Mouse (Mus musculus): ENCODE measurements around the gene Crebbp.
"Not testable (repeated sequence)": the region's sequence is repeated elsewhere in the genome, so short reads cannot be mapped to it uniquely, and the experiment has no call there.

The Crebbp gene

DNA sequence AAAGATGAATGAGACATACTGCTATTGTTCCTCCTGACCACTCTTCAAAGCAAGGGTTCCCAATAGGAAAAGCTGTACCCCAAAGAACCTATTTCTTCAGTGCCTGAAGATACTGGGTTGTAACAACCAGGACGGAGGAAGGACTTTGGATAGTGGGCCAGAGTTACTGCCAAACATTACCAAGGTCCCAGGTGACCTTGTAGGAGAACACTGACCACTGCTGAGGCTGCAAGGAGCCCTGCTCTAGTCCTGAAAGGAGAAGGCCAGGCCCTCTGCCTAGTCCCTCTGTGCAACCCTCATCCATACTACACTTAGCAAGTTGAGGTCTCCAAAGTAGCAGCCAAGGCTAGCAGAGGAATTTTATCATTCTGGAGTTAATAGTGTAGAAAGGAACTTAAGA lies 60.7 kb downstream of the Crebbp start:
- DNase-seq (ENCODE audit: low read depth) = no peak

DNA sequence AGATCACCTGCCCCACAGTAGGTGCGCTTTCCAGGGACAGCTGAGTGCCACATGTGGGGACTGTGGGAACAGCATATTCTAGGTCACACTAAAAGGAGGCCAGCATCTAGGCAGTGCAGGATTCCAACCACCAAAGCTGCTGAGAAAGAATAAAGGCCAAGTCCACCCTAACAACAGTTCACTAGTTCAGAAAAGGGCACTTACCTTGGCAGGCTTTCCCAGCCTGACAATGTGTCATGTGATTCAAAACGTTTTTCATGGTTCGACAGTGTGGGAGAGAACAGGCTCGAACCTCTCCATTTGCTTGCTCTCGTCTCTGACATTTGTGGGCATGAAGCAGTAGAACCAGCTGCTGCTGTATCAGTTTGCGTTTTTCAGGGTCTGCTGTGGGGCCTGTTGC lies 75.3 kb downstream of the Crebbp start:
- no peak for DNase-seq (ENCODE audit: low read depth)

DNA sequence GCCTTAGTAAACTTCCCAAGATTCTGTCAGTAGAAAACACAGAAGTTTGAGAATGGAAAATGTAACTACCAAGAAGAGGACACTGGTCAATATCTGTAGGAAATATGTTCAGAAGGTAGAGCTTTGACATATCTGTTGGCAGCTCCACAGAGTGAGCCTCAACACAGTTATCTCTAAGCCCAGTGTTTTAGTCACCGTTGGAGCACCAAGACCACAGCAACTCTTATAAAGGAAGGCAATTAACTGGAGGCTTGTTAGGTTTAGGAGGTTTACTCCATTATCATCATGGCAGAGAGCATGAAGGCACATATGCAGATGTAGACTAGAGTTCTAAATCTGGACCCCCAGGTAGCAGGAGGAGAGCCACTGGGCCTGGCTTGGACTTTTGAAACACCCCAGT lies 80.0 kb downstream of the Crebbp start:
- no peak for DNase-seq (ENCODE audit: low read depth)

DNA sequence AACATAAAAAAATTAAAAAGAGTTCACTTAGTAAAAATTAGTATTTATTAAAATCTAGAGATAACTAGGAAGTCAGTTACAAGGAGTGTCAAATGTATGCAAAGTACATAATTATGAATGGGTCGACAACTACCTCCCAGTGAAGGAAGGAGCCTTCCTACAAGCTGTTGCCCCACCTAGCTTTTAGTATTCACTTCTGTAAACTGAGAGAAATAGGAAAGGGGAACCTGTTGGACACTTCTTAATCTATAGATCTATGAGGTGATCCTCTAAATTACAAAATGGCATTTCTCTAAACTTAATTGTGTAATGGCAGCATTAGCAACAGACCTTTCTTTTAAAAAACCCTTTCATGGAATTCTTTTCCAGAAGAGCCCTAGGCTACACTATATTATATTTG lies 84.9 kb downstream of the Crebbp start:
- DNase-seq (ENCODE audit: low read depth) = no peak

DNA sequence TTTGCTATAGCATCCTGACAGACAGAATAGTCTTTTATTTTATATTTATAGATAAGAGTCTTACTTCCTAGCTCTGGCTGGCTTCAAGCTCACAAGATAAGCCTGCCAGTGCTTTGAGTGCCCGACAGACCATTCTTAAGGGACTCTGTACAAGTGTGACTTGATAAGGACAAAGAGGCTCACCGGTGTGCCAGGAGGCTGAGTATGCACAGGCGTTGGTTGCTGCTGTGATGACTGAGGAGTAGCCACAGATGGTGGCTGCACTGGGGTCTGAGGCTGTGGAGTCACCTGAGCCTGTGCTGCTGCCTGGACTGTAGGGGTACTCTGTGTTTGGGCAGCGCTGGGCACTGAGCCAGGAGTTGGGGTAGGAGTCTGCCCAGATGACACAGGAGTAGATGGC lies 96.7 kb downstream of the Crebbp start:
- no peak for DNase-seq (ENCODE audit: low read depth)

DNA sequence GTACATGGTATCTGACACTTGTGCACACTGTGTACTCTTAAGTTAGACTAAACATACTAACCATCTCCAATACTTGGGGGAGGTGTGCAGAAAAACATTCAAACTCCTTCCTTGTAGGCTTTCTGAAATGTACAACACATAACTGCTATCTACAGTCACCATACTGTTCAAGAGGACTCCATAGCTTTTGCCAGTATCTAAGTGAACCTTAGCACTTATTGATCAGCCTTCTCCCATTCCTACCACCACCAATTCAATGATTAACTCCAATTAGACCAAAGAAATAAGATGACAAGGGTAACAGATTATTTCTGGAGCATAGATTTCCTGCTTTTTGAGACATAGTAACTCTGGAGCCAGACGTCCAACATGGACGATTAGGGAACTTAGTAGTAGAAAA lies 113.4 kb downstream of the Crebbp start:
- DNase-seq (ENCODE audit: low read depth) = no peak

DNA sequence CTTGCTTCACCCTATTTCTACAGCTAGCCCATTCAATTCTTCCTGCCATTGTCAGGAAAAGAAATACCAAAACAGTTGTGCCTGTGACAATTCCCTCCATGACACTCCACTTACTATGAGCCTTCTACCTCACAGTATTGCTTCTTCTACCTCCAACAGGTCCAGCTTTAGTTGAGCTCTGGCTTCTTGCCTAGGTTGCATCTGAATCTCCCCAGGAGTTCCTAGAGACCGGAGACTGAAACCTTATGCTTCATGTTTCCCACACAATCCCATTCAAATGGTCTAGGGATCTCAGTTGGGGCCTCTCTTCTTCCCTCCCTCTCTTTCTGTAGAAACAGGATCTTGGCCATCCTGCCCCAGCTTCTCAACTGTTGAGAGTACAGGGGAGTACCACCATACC lies 116.3 kb downstream of the Crebbp start:
- no peak for DNase-seq (ENCODE audit: low read depth)

DNA sequence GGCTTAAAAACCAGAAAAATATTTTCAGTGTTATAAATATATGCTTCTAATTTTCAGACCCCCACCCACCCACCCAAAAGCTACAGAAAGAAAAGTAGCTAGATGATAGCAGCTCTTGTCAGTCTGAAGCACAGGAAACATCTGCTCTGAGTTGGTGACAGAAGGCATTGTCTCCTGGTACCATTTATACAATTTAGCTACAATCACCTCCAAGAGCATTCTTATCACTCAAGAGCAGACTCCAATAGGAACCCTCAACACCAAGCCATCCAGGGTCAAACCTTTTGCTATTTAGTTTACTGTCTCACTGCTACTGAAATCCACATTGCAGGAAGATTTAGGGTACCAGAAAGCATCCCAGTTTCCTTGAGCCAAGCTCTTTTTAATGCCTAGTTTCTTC lies 116.9 kb downstream of the Crebbp start:
- DNase-seq (ENCODE audit: low read depth) = no peak

DNA sequence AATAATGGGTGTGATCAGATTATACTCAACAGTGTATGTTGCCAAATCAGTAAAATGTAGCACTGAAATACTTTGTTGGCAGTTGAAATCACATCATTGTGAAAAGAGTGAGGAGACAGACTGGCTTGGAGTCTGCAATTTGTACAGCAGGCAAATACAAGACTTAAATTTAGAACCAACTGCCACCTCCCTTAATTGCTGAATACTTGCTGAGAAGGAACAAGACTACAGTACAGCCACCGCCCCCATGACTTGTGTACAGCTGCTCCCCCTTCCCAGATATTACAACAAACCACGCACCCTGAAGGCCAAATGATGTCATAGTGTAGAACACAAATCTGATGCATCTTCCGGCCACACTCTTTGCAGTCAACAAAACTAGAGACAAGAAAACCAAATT lies 117.7 kb downstream of the Crebbp start:
- DNase-seq (ENCODE audit: low read depth) = no peak

DNA sequence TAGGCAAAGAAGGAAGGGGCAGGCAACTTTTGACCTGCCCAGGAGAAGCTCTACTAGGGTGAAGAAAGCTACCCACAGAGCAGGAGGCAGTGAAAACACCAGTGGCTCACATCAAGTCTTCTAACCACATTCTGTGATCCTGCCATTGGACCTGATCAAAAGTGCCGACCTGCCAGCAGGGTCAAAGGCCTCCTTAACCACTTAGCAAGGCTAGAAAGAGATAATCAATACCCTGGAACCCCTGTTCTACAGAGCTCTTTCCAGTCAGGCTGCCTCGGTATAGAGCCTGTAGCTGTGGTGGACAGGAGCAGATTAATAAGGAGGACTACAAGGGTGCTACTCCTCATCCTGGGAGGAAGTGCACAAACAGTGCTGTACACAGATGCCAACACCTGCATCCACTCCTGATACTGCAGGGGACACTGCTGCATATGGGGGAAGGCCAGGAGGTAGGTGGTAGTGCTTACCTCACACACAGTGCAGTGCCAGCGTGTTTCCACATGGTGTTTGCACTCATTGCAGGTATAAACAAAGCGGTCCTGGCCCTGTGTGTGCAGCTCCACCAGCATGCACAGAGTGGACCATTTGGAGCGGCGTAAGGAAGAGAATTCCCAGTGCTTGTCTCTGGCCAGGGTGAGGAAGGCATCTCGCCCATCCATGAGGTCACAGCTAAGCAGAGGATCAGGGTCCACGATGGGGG lies 126.4 kb downstream of the Crebbp start:
- no peak for DNase-seq (ENCODE audit: low read depth)

DNA sequence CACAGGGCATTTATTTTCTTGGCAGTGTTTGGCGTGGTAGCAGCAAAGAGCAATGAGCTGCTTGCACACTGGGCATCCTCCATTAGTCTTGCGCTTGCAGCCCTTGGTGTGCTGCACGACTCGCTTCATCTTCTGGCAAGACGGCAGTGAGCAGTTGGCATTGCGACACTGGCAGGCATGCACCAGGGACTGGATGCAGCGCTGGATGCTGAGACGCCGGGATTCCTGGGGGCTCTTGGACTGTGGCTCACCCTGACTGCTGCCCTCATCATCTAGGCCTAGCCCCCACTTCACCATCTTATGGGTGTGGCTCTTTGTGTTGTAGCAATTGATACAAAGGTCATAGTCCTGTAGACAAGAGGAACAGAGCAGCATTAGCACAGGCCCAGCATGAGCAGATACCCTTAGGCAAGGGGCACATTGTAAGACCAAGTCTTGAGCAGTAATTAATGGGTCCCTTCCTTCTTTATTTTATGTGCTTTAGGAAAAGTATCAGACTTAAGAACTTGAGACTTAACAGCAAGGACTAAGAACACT lies 127.9 kb downstream of the Crebbp start:
- DNase-seq (ENCODE audit: low read depth) = no peak

DNA sequence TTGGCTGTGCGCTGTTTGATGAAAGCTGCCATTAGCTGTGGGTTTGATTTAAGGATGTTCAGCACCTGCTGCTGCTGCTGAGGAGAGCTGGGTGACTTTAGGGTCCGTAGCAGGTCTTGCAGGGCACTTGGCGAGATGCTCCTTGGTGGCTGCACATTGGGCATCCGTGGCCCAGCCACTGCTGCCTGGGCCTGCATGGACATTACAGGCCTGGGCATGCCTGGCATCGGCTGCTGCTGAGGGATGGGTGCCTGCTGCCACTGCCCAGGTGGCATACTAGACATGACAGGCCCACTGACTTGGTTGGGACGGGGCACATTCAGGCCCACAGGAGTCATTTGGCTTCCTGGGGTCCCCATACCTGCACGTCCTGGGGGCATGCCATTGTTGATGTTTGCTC lies 128.7 kb downstream of the Crebbp start:
- no peak for DNase-seq (ENCODE audit: low read depth)

DNA sequence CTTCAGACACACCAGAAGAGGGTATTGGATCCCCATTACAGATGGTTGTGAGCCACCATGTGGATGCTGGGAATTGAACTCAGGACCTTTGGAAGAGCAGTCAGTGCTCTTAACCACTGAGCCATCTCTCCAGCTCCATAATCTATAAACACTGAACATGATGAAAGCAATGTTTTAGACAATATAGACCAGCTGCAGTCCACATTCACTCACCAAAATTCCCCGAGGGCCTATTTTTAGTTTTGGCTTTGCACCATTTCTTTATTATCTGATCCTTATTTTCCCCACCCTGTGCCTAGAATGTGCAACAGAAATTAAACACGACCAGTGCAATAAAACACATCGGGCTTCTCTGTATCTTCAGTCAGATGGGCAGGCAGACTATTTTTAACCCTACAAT lies 133.4 kb downstream of the Crebbp start:
- DNase-seq (ENCODE audit: low read depth) = not testable (repeated sequence)

DNA sequence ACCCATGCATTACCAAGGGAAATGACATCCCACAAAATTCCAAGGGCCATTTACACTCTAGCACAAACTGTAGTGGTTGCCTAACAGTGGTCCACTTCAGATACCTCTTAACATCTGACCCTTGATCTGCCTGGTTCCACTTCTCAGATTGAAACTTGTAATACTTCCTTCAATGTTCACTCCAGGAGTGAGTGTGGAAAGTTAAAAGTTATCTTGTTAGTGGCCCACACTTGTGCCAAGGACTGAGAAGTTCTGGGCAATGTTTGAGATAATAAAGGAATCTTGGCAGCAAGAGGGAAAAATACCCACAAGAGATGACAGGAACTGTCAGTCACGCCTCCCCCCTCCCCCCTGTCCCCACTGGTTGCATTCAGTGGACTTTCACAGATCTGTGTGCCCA lies 134.1 kb downstream of the Crebbp start:
- no peak for DNase-seq (ENCODE audit: low read depth)

DNA sequence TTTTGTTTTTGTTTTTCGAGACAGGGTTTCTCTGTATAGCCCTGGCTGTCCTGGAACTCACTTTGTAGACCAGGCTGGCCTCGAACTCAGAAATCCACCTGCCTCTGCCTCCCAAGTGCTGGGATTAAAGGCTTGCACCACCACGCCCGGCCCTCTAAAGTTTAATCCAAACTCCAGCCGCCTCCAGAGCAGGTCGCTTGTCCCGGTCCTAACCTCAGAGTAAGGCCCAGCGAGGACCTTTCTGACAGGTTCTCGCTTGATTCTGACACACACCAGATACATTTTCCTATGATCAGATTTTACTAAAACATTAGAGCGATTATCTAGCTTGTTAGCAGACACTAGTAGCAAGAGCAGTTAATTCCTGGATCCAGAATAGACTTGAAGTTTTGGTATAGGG lies 135.5 kb downstream of the Crebbp start:
- DNase-seq (ENCODE audit: low read depth) = not testable (repeated sequence)

DNA sequence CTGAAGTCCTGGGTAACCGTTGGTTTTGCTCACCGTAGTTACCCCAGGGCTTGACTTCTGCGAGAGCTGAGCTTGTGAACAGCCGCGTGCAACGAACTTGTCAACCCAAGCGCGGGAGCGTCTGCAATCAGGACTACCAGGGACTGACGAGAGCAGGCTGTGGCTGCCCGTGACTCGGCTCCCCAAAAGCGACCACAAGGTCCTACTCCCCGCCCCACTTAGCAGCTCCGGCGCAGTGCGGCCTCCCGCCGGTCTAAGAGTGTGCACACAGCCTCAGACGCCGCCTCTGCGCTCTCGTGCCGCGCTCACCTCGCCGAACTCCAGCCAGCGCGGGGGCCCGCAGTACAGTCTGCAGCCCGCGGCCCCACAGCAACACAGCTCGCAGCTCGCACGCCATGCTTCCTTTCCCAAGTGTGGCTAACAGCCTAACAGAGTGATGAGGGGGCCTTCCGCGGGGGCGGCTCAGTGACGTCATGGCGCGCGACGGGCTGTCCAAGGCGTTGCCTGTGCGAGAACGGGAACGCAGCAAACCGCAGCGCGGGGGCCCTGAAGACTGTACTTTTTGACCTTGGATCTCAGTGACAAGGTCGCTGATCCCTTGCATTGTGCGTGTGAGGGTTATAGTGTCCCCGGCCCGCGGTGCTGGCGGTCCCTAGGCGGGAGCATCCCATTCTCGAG lies 136.3 kb downstream of the Crebbp start, which contains the start of gene Trap1:
Trap1 (minus strand) TSS at position 444 of the 678 bp plus-strand sequence.
- peak; percentile 53 for DNase-seq (ENCODE audit: low read depth)

DNA sequence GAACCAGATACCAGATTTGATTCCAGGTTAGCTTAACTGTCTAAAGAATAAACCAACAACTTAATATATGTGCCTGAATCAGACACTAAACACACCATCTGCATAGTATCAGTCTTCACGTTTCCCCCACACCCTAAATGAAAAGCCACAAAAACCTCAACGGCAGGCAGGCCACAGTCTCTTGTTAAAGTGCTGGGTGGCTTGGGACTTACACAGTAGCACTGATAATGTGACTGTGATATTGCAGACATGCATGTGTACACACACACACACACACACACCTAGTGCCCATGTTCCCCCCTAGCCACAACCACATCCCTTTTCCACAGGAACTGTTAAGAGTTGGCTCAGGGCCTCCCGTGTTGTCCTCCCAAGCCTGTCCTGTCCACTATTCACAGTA lies 139.0 kb downstream of the Crebbp start:
- DNase-seq (ENCODE audit: low read depth) = no peak

DNA sequence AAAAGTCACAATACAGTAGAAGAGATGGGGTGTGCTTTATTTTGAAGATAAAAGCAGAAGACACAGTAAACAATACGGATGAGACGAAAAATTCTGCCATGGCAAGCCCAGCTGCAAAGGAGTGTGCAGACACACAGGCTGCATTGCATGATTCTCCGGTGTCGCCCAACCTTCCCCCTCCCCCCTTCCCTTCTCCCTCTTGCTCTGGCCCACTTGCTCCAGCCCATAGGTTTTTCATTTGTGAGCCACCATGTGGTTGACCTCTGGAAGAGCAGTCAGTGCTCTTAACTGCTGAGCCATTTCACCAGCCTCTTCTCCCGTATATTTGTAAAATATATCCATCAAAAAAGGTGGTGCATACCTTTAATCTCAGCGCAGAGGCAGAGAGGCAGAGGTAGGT lies 139.5 kb downstream of the Crebbp start:
- no peak for DNase-seq (ENCODE audit: low read depth)

DNA sequence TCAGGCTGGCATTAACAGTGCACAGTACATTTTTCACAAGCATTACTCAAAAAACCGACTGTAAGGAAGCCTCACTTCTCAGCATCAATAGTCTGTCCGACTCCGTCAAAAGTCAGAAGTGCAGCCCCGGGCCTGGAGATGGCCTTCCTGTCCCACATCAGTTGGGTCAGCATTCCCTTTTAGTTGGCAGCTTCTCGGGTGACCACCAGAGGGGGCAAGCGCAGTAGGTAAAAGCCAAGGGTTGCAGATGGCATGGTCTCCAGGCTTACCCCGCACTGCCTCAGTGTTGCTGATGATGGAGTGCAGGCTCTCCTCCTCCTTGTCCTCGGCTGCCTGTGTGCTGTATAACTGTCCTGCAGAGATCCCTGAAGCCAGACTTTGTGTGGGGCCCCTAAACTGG lies 145.2 kb downstream of the Crebbp start:
- peak; percentile 7 for DNase-seq (ENCODE audit: low read depth)

DNA sequence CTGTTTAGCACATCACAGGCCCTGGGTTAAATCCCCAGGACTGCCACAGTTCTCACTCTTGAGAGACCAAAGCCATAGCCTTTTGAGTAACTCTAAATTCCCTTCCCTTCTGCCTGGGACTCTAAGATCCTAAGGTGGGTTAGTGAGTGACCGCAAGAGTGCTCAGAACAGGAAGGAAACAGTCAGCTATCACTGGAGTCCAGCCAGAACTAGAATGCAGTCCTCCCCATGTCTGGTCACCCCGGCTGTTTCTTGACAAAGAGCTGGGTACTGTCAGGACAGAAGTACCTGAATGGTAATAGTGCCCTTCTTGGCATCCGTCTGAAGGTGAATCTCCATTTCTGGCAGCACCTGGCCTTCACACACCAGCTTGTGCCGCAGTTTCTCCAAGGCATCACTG lies 148.9 kb downstream of the Crebbp start:
- no peak for DNase-seq (ENCODE audit: low read depth)

DNA sequence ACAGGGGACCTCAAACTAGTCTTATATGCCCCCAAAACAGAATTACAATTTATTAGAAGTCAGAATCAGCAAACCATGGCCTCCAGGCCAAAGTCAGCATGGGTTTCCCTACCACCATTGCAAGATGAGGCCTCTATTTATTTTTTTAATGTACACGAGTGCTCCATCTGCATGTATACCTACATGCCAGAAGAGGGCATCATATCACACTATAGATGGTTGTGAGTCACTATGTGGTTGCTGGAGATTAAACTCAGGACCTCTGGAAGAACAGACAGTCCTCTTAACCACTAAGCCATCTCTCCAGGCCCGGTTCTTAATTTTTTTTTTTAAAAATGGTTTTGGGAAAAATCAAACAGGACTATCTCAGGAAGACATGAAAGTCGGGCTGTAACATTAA lies 160.0 kb downstream of the Crebbp start:
- no peak for DNase-seq (ENCODE audit: low read depth)

DNA sequence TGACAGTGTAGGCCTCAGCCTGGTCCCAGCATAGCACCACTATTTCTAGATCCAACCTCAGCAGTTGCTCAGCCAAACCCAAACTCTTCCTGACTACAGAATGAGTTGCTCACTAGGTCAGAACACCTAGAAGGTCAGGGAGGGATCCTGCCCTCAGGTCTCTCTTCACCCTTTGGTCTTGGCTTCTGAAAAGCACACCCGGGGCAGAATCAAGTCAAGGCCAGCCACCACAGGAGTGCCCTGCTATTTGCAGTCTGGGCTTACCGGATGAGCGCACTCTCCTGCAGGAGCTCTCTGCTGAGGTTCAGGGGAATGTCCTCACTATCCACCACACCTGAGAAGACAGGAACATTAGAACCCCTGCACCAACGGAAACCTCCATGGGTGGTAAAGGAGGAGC lies 161.2 kb downstream of the Crebbp start:
- DNase-seq (ENCODE audit: low read depth) = no peak

DNA sequence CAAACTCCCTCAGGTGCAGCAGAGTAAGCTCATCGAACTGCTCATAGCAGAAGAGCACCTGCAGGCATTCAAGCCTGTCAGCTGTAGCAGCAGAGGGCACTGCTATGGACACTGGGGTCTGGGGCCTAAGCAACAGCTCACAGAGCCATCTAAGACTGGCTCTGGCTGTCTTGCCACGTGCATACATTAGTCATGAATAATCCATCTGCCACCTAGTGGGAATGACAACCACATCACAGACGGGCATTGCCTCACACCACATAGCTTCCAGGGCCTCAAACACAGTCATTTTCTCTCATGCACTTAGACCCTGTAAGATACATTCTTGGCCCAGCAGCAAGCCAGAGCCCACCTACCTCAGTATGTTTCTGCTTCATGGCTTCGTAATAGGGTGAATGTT lies 168.3 kb downstream of the Crebbp start:
- DNase-seq (ENCODE audit: low read depth) = peak; percentile 36

DNA sequence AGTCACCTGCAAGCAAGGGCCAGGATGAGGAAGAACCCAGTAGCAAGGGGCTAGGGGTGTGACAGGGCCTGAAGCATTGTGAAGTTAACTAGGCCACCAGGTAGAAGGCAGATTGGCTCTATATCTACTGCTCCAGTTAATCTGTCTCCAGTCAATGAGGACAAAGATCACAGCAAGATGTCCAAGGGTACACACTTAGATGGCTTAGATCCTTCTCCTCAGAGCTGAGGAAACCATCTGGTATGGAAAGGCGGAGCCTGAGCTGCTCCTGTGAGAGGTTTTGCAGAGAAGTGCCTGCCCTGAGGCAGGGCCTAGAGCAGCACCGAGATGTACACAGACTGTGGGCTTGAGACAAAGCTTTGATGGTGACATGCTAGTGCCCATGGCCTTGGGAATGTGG lies 169.7 kb downstream of the Crebbp start:
- no peak for DNase-seq (ENCODE audit: low read depth)
